Mouse (Mus musculus) cerebellum, adult (tissue): ENCODE results near the gene Htra1.

Experiments
- ATAC-seq: cut with Nextera tagmentation; 2 replicates; pipeline ENCODE4 v1.9.2; 2017; ENCODE audit warnings: mild to moderate bottlenecking, moderate library complexity, mixed read lengths; ENCODE audit not compliant: insufficient number of reproducible peaks, low FRiP score, low TSS enrichment

Gene Htra1

GRCm38 (mm10) chr7:130934654-130935053, 1.3 kb upstream of the Htra1 start:
- no peak for ATAC-seq

GRCm38 (mm10) chr7:130935421-130935792, 504 bp upstream of the Htra1 start:
- ATAC-seq, result no peak

GRCm38 (mm10) chr7:130936472-130936951, 601 bp downstream of the Htra1 start:
- ATAC-seq, result no peak

GRCm38 (mm10) chr7:130937266-130937841, 1.4 kb downstream of the Htra1 start:
- ATAC-seq, result no peak

GRCm38 (mm10) chr7:130938005-130938404, 2.1 kb downstream of the Htra1 start:
- no peak for ATAC-seq

- no peak for ATAC-seq
These were observed 3.0 kb downstream of the Htra1 start for GRCm38 (mm10) chr7:130938896-130939295.

GRCm38 (mm10) chr7:130940733-130941132, 4.8 kb downstream of the Htra1 start:
- no peak for ATAC-seq

- ATAC-seq, result no peak
These were observed 7.5 kb downstream of the Htra1 start for GRCm38 (mm10) chr7:130943280-130943895.

- no peak for ATAC-seq
These were observed 9.0 kb downstream of the Htra1 start for GRCm38 (mm10) chr7:130944766-130945475.

GRCm38 (mm10) chr7:130945730-130946129, 9.8 kb downstream of the Htra1 start:
- ATAC-seq, result no peak

GRCm38 (mm10) chr7:130946303-130946702, 10.4 kb downstream of the Htra1 start:
- no peak for ATAC-seq

GRCm38 (mm10) chr7:130948563-130949208, 12.8 kb downstream of the Htra1 start:
- no peak for ATAC-seq

GRCm38 (mm10) chr7:130949331-130949751, 13.4 kb downstream of the Htra1 start:
- peak; percentile 75; the same call in 1 of the 2 replicates for ATAC-seq

- no peak for ATAC-seq
These were observed 14.6 kb downstream of the Htra1 start for GRCm38 (mm10) chr7:130950482-130950881.

- no peak for ATAC-seq
These were observed 15.1 kb downstream of the Htra1 start for GRCm38 (mm10) chr7:130951004-130951403.

GRCm38 (mm10) chr7:130953376-130953775, 17.5 kb downstream of the Htra1 start:
- 0 out of 2 replicates have a peak, but pooled peaks have one; percentile 15 for ATAC-seq

GRCm38 (mm10) chr7:130954177-130954601, 18.3 kb downstream of the Htra1 start:
- ATAC-seq, result no peak

- no peak for ATAC-seq
These were observed 22.6 kb downstream of the Htra1 start for GRCm38 (mm10) chr7:130958551-130958950.

GRCm38 (mm10) chr7:130959868-130960267, 24.0 kb downstream of the Htra1 start:
- no peak for ATAC-seq

- ATAC-seq, result no peak
These were observed 25.5 kb downstream of the Htra1 start for GRCm38 (mm10) chr7:130961429-130961828.

- ATAC-seq, result 0 out of 2 replicates have a peak, but pooled peaks have one; percentile 46
These were observed 28.8 kb downstream of the Htra1 start for GRCm38 (mm10) chr7:130964686-130965085.
